Mouse (Mus musculus) cortical plate, adult 2 months (tissue): ENCODE data around the gene Hexim2.

ENCODE experiments used
- CTCF ChIP-seq: fragments of 200-500 bp; IDR thresholded peaks from 2 replicates; pipeline ENCODE4 v1.5.1; 2011; ENCODE audit warnings: mild to moderate bottlenecking, control low read depth, low read length; ENCODE audit not compliant: insufficient read depth; ENCODE audit errors: extremely low read depth
- POLR2A ChIP-seq: fragments of 200-500 bp; IDR thresholded peaks from 2 replicates; pipeline ENCODE4 v1.6.1; 2011; ENCODE audit warnings: mild to moderate bottlenecking, low read length, control low read depth; ENCODE audit not compliant: insufficient read depth; ENCODE audit errors: extremely low read depth

GRCm38 (mm10) chr11:103161449-103161848, 29.2 kb downstream of the Hexim2 start:
- TF ChIP-seq CTCF = no peak
- no peak for TF ChIP-seq POLR2A
